Mouse (Mus musculus): Measurements from ENCODE around the gene Ctsk.

DNA sequence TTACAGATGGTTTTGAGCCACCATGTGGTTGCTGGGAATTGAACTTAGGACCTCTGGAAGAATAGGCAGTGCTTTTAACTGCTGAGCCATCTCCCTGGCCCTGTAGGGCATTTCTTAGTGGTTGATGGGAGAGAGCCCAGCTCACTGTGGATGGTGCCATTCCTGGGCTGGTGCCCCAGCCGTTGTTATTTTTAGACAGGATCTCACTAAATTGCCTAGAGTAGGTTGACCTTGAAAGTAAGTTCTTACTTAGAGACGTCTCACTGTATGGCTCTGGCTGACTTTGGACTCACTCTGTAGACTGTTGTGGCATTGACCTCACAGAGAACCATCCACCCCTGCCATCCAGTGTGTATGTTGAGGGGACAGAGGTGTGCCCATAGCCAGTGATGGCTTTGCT, 827 bp upstream of the Ctsk start:
- TF ChIP-seq POLR2A (IDR thresholded peaks at IDR 0.05; ENCODE audit: low read depth, low read length) (no peak), CTCF (conservative IDR thresholded peaks at IDR 0.05; ENCODE audit: insufficient read depth, insufficient read length, low read depth, low read length) (no peak)
